Mouse (Mus musculus): ENCODE data around the gene P2ry14. TPM values are rescaled to one million over a fixed set of nuclear protein-coding genes. Genes with fewer than 3 reads are reported as not detected.

Gene P2ry14
- polyA plus RNA-seq, 1 experiment from 2014 or later, result 2.1 TPM

- 12% methylated on average over 4 of the region's 4 CpGs for WGBS
- no peaks in the 10 kb centered on the region for H3K36me3 ChIP-seq (ENCODE audit: control insufficient read depth, insufficient read depth, low read length)
- no peak for ATAC-seq (ENCODE audit: insufficient number of reproducible peaks, insufficient read depth, low FRiP score, low read depth)
- H3K4me2 ChIP-seq (ENCODE audit: low read length), result no peak overlapping the region
- H3K27ac ChIP-seq (replicated peaks in 1 of 2; ENCODE audit: control insufficient read depth in 1 of 2, insufficient read depth in 1 of 2, low read depth in 2 of 2, low read length in 2 of 2), result no peak overlapping the region
- no peak overlapping the region for H3K4me3 ChIP-seq (ENCODE audit: control insufficient read depth in 1 of 2, insufficient read depth in 1 of 2, low read depth in 1 of 2, low read length in 2 of 2)
- no peak overlapping the region for H3K9ac ChIP-seq (ENCODE audit: low read length)
- no peaks in the 10 kb centered on the region for H3K9me3 ChIP-seq (ENCODE audit: control insufficient read depth, low read length)
- H3K4me1 ChIP-seq (ENCODE audit: control insufficient read depth in 2 of 2, insufficient read depth in 2 of 2, low read length in 2 of 2), result peaks cover 6 to 9% of the 10 kb centered on the region in 2 experiments
- no peaks in the 10 kb centered on the region for H3K27me3 ChIP-seq (ENCODE audit: control insufficient read depth, insufficient read depth, low read length)
Observed at GRCm38 (mm10) chr3:59104462-59104861, 49.0 kb downstream of the P2ry14 start.

- H3K27me3 ChIP-seq (ENCODE audit: control insufficient read depth, insufficient read depth, low read length), result no peaks in the 10 kb centered on the region
- 94% methylated on average over 2 of the region's 2 CpGs for whole genome bisulfite sequencing
- no peak overlapping the region for H3K27ac ChIP-seq (replicated peaks in 1 of 2; ENCODE audit: control insufficient read depth in 1 of 2, insufficient read depth in 1 of 2, low read depth in 2 of 2, low read length in 2 of 2)
- no peaks in the 10 kb centered on the region for H3K36me3 ChIP-seq (ENCODE audit: control insufficient read depth, insufficient read depth, low read length)
- H3K4me1 ChIP-seq (ENCODE audit: control insufficient read depth in 2 of 2, insufficient read depth in 2 of 2, low read length in 2 of 2), result peaks cover 8 to 9% of the 10 kb centered on the region in 2 experiments
- no peak overlapping the region for H3K4me3 ChIP-seq (ENCODE audit: control insufficient read depth in 1 of 2, insufficient read depth in 1 of 2, low read depth in 1 of 2, low read length in 2 of 2)
- ATAC-seq (ENCODE audit: insufficient number of reproducible peaks, insufficient read depth, low FRiP score, low read depth), result no peak
- H3K4me2 ChIP-seq (ENCODE audit: low read length), result no peak overlapping the region
- no peaks in the 10 kb centered on the region for H3K9me3 ChIP-seq (ENCODE audit: control insufficient read depth, low read length)
- no peak overlapping the region for H3K9ac ChIP-seq (ENCODE audit: low read length)
Observed at GRCm38 (mm10) chr3:59102146-59102545, 51.3 kb downstream of the P2ry14 start.

GRCm38 (mm10) chr3:59101218-59101986 is 52.0 kb downstream of the P2ry14 start, which contains the start of gene Gpr171:
Gene Gpr171, minus strand, starts transcription at chr3:59101821.
- Histone ChIP-seq H3K36me3 (ENCODE audit: control insufficient read depth, insufficient read depth, low read length) (no peaks in the 10 kb centered on the region), H3K4me2 (ENCODE audit: low read length) (no peak within 1 kb of the TSS), H3K27me3 (ENCODE audit: control insufficient read depth, insufficient read depth, low read length) (no peaks in the 10 kb centered on the region), H3K4me3 (ENCODE audit: control insufficient read depth in 1 of 2, insufficient read depth in 1 of 2, low read depth in 1 of 2, low read length in 2 of 2) (no peak within 1 kb of the TSS), H3K9me3 (ENCODE audit: control insufficient read depth, low read length) (no peaks in the 10 kb centered on the region), H3K4me1 (ENCODE audit: control insufficient read depth in 2 of 2, insufficient read depth in 2 of 2, low read length in 2 of 2) (peaks cover 8 to 9% of the 10 kb centered on the region in 2 experiments), H3K27ac (replicated peaks in 1 of 2; ENCODE audit: control insufficient read depth in 1 of 2, insufficient read depth in 1 of 2, low read depth in 2 of 2, low read length in 2 of 2) (no peak within 1 kb of the TSS), H3K9ac (ENCODE audit: low read length) (no peak within 1 kb of the TSS)
- no peak for ATAC-seq (ENCODE audit: insufficient number of reproducible peaks, insufficient read depth, low FRiP score, low read depth)
- WGBS, result 77% methylated on average over 6 of the region's 6 CpGs

- no peaks in the 10 kb centered on the region for H3K27me3 ChIP-seq (ENCODE audit: control insufficient read depth, insufficient read depth, low read length)
- 77% methylated on average over 10 of the region's 10 CpGs for WGBS
- H3K9me3 ChIP-seq (ENCODE audit: control insufficient read depth, low read length), result no peaks in the 10 kb centered on the region
- peaks cover 3 to 4% of the 10 kb centered on the region in 2 experiments; a peak in 2 of 4 replicates for H3K4me1 ChIP-seq (ENCODE audit: control insufficient read depth in 2 of 2, insufficient read depth in 2 of 2, low read length in 2 of 2)
- H3K36me3 ChIP-seq (ENCODE audit: control insufficient read depth, insufficient read depth, low read length), result no peaks in the 10 kb centered on the region
- H3K27ac ChIP-seq (replicated peaks in 1 of 2; ENCODE audit: control insufficient read depth in 1 of 2, insufficient read depth in 1 of 2, low read depth in 2 of 2, low read length in 2 of 2), result no peak overlapping the region
- H3K4me3 ChIP-seq (ENCODE audit: control insufficient read depth in 1 of 2, insufficient read depth in 1 of 2, low read depth in 1 of 2, low read length in 2 of 2), result no peak overlapping the region
- no peak overlapping the region for H3K4me2 ChIP-seq (ENCODE audit: low read length)
- no peak overlapping the region for H3K9ac ChIP-seq (ENCODE audit: low read length)
- ATAC-seq (ENCODE audit: insufficient number of reproducible peaks, insufficient read depth, low FRiP score, low read depth), result no peak
Observed at GRCm38 (mm10) chr3:59098540-59098939, 54.9 kb downstream of the P2ry14 start.

- no peak for ATAC-seq (ENCODE audit: insufficient number of reproducible peaks, insufficient read depth, low FRiP score, low read depth)
- H3K9ac ChIP-seq (ENCODE audit: low read length), result no peak overlapping the region
- no peak overlapping the region for H3K27ac ChIP-seq (replicated peaks in 1 of 2; ENCODE audit: control insufficient read depth in 1 of 2, insufficient read depth in 1 of 2, low read depth in 2 of 2, low read length in 2 of 2)
- no peak overlapping the region for H3K4me3 ChIP-seq (ENCODE audit: control insufficient read depth in 1 of 2, insufficient read depth in 1 of 2, low read depth in 1 of 2, low read length in 2 of 2)
- H3K27me3 ChIP-seq (ENCODE audit: control insufficient read depth, insufficient read depth, low read length), result no peaks in the 10 kb centered on the region
- no peaks in the 10 kb centered on the region for H3K9me3 ChIP-seq (ENCODE audit: control insufficient read depth, low read length)
- peaks cover 0 to 4% of the 10 kb centered on the region in 2 experiments; a peak in 2 of 4 replicates for H3K4me1 ChIP-seq (ENCODE audit: control insufficient read depth in 2 of 2, insufficient read depth in 2 of 2, low read length in 2 of 2)
- 50% methylated on average over 6 of the region's 6 CpGs for WGBS
- no peak overlapping the region for H3K4me2 ChIP-seq (ENCODE audit: low read length)
- H3K36me3 ChIP-seq (ENCODE audit: control insufficient read depth, insufficient read depth, low read length), result no peaks in the 10 kb centered on the region
Observed at GRCm38 (mm10) chr3:59097421-59097820, 56.0 kb downstream of the P2ry14 start.

- Histone ChIP-seq H3K27ac (replicated peaks in 1 of 2; ENCODE audit: control insufficient read depth in 1 of 2, insufficient read depth in 1 of 2, low read depth in 2 of 2, low read length in 2 of 2) (no peak overlapping the region), H3K9ac (ENCODE audit: low read length) (no peak overlapping the region), H3K4me3 (ENCODE audit: control insufficient read depth in 1 of 2, insufficient read depth in 1 of 2, low read depth in 1 of 2, low read length in 2 of 2) (no peak overlapping the region), H3K4me2 (ENCODE audit: low read length) (no peak overlapping the region), H3K4me1 (ENCODE audit: control insufficient read depth in 2 of 2, insufficient read depth in 2 of 2, low read length in 2 of 2) (peaks cover 0 to 2% of the 10 kb centered on the region in 2 experiments; a peak in 1 of 4 replicates), H3K36me3 (ENCODE audit: control insufficient read depth, insufficient read depth, low read length) (no peaks in the 10 kb centered on the region), H3K27me3 (ENCODE audit: control insufficient read depth, insufficient read depth, low read length) (no peaks in the 10 kb centered on the region), H3K9me3 (ENCODE audit: control insufficient read depth, low read length) (no peaks in the 10 kb centered on the region)
- 57% methylated on average over 11 of the region's 11 CpGs for WGBS
- no peak for ATAC-seq (ENCODE audit: insufficient number of reproducible peaks, insufficient read depth, low FRiP score, low read depth)
Observed at GRCm38 (mm10) chr3:59092702-59093101, 60.7 kb downstream of the P2ry14 start.

GRCm38 (mm10) chr3:59080919-59081318 is 72.5 kb downstream of the P2ry14 start:
- no peaks in the 10 kb centered on the region for H3K27me3 ChIP-seq (ENCODE audit: control insufficient read depth, insufficient read depth, low read length)
- H3K9me3 ChIP-seq (ENCODE audit: control insufficient read depth, low read length), result no peaks in the 10 kb centered on the region
- no peak overlapping the region for H3K4me2 ChIP-seq (ENCODE audit: low read length)
- no peaks in the 10 kb centered on the region for H3K36me3 ChIP-seq (ENCODE audit: control insufficient read depth, insufficient read depth, low read length)
- H3K4me3 ChIP-seq (ENCODE audit: control insufficient read depth in 1 of 2, insufficient read depth in 1 of 2, low read depth in 1 of 2, low read length in 2 of 2), result no peak overlapping the region
- H3K4me1 ChIP-seq (ENCODE audit: control insufficient read depth in 2 of 2, insufficient read depth in 2 of 2, low read length in 2 of 2), result peaks cover 8 to 13% of the 10 kb centered on the region in 2 experiments
- no peak overlapping the region for H3K27ac ChIP-seq (replicated peaks in 1 of 2; ENCODE audit: control insufficient read depth in 1 of 2, insufficient read depth in 1 of 2, low read depth in 2 of 2, low read length in 2 of 2)
- 9% methylated on average over 7 of the region's 7 CpGs for WGBS
- no peak for ATAC-seq (ENCODE audit: insufficient number of reproducible peaks, insufficient read depth, low FRiP score, low read depth)
- no peak overlapping the region for H3K9ac ChIP-seq (ENCODE audit: low read length)
